Mouse (Mus musculus) midbrain, embryonic 11.5 days (tissue): Measurements from ENCODE around the gene Gas7. TPM values are rescaled to one million over a fixed set of nuclear protein-coding genes. Genes with fewer than 3 reads are reported as not detected.

Experiments
- ATAC-seq: fragments of 200-750 bp; cut with Nextera tagmentation; 2 replicates; pipeline ENCODE4 v1.8.0; 2017; ENCODE audit warnings: moderate TSS enrichment, moderate library complexity; ENCODE audit not compliant: low FRiP score
- DNase-seq: peaks from one replicate; pipeline ENCODE4 v3.0.0; 2015; ENCODE audit warnings: low spot score; ENCODE audit errors: missing footprints
- H3K27ac ChIP-seq: fragments of 300-500 bp; sonication (generic); 2 replicates; pipeline ENCODE4 v1.5.1; 2014; ENCODE audit warnings: low read depth, low read length
- H3K27me3 ChIP-seq: fragments of 300-500 bp; sonication (generic); 2 replicates; pipeline ENCODE4 v1.6.1; 2014; ENCODE audit warnings: mild to moderate bottlenecking, low read length, moderate library complexity, mixed read lengths; ENCODE audit not compliant: control insufficient read depth, insufficient read depth
- H3K36me3 ChIP-seq: fragments of 300-500 bp; sonication (generic); 2 replicates; pipeline ENCODE4 v1.6.1; 2014; ENCODE audit warnings: mild to moderate bottlenecking, low read length, moderate library complexity, mixed read lengths; ENCODE audit not compliant: control insufficient read depth, insufficient read depth
- H3K4me1 ChIP-seq: fragments of 300-500 bp; sonication (generic); 2 replicates; pipeline ENCODE4 v1.6.1; 2014; ENCODE audit warnings: low read length; ENCODE audit not compliant: control insufficient read depth, insufficient read depth
- H3K4me2 ChIP-seq: fragments of 300-500 bp; sonication (generic); 2 replicates; pipeline ENCODE4 v1.6.1; 2014; ENCODE audit warnings: mild to moderate bottlenecking, moderate library complexity
- H3K4me3 ChIP-seq: fragments of 300-500 bp; sonication (generic); 2 replicates; pipeline ENCODE4 v1.5.1; 2014; ENCODE audit warnings: low read depth, low read length
- H3K9ac ChIP-seq: fragments of 300-500 bp; sonication (generic); 2 replicates; pipeline ENCODE4 v1.6.1; 2014; ENCODE audit warnings: low read length
- H3K9me3 ChIP-seq: fragments of 300-500 bp; sonication (generic); 2 replicates; pipeline ENCODE4 v1.6.1; 2016; ENCODE audit warnings: low read length; ENCODE audit not compliant: control insufficient read depth
- WGBS: fragments of 180-500 bp; shearing (Covaris S2); extraction: QIAGEN DNeasy Blood & Tissue Kit; methylation state at CpG from one replicate; pipeline ENCODE4 v1.1.7; 2014; 5-methylcytosine and 5-hydroxymethylcytosine counted together
- polyA plus RNA-seq: library from polyadenylated mRNA; unstranded; fragments of >200 nt; fragmentation: Nextera tagmentation; extraction: Ambion mirVana; gene quantifications from 2 replicates; pipeline ENCODE4 v1.2.1, GENCODE M21; 2014

The Gas7 gene
- polyA plus RNA-seq, 1 experiment from 2014 or later: 2.8 TPM

DNA sequence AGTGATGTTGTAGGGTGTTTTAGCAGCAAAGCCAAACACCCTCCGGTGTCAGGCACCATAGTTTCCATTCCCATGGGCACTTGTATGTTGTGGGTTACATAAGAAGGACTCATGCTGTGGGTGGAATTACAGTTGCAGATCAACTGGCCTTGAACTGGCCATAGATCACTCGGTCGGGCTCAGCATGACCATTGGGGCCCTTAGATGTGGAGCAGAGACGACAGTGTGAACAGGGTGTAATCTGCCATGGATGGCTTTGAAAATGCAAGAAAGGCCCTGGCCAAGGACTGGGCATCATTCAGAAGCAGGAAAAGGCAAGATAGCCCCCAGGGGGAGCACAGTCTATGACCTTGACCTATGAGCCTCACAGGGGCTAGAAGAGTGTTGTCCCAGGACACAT, 112.8 kb downstream of the Gas7 start:
- H3K9ac ChIP-seq: no peak overlapping the region
- no peak for DNase-seq
- ATAC-seq: no peak
- H3K4me2 ChIP-seq: no peak overlapping the region
- H3K4me3 ChIP-seq: no peak overlapping the region
- no peaks in the 10 kb centered on the region for H3K36me3 ChIP-seq
- 89% methylated on average over 4 of the region's 4 CpGs for WGBS
- H3K27ac ChIP-seq: no peak overlapping the region
- H3K27me3 ChIP-seq: no peaks in the 10 kb centered on the region
- H3K4me1 ChIP-seq: peaks cover 10% of the 10 kb centered on the region; the same call in 1 of the 2 replicates
- H3K9me3 ChIP-seq: no peaks in the 10 kb centered on the region

DNA sequence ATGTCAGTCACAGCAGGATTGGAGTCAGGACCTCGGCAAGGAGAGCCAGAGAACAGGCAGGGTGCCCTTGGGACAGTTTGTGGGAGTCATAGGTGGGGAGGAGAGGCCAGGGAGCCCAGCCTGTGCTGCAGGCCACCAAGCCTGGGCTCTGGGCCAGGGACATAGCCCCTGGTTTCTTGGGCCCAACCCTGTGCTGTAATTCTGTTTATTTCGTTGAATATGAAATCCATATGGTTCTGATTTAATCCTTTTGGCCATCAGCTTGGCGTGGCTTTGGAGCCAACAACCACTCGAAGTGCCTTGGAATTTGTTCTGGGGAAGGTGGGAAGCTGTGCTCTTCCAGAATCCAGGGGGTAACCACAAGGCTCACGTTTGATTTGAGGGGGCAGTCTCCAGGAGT, 113.6 kb downstream of the Gas7 start:
- H3K27me3 ChIP-seq: no peaks in the 10 kb centered on the region
- H3K4me2 ChIP-seq: no peak overlapping the region
- ATAC-seq (no peak), DNase-seq (no peak)
- peaks cover 10% of the 10 kb centered on the region; the same call in 1 of the 2 replicates for H3K4me1 ChIP-seq
- H3K9me3 ChIP-seq: no peaks in the 10 kb centered on the region
- 81% methylated on average over 5 of the region's 5 CpGs for WGBS
- no peaks in the 10 kb centered on the region for H3K36me3 ChIP-seq
- H3K4me3 ChIP-seq: no peak overlapping the region
- H3K9ac ChIP-seq: no peak overlapping the region
- no peak overlapping the region for H3K27ac ChIP-seq

DNA sequence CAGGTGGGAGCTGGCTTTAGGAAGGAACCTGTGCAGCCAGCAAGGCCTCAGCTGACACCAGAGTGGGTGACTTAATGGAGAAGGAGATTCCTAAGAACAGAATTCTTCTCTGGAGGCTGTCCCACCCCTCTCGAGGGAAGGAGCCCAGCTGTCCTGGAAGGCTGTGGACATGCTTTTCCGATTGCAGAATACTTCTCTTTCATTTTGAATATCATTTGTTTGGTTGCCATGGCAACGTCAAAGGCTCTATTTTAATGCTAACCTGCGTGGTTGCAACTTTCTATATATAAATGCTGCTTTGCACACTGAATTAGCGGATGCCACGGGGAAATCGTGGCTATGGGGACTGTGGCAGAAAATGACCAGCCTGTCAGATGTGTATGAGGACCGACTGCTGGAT, 115.7 kb downstream of the Gas7 start:
- 45% methylated on average over 8 of the region's 8 CpGs for WGBS
- H3K27me3 ChIP-seq: no peaks in the 10 kb centered on the region

DNA sequence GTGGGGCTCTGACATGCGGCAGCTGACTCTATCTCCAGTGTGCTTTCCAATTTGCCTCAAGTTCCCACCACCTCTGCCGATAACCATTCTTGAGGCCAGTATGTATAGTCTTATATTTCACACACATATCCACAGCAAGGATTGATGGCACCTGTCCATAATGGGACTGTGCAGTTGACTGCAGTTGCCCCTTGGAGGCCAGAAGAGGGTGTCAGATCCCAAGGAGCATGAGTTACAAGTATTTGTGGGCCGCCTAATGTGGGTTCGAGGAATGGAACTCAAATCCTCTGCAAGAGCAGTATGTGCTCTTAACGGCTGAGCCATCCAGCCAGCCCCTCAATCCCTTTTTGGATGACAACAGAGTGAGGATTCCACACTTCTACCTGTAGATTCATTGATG, 119.1 kb downstream of the Gas7 start:
- no peak overlapping the region for H3K4me3 ChIP-seq
- no peaks in the 10 kb centered on the region for H3K9me3 ChIP-seq
- peaks cover 10% of the 10 kb centered on the region; the same call in 1 of the 2 replicates for H3K4me1 ChIP-seq
- H3K27me3 ChIP-seq: no peaks in the 10 kb centered on the region
- 86% methylated on average over 5 of the region's 5 CpGs for WGBS
- DNase-seq (no peak), ATAC-seq (no peak)
- no peak overlapping the region for H3K27ac ChIP-seq
- no peak overlapping the region for H3K9ac ChIP-seq
- no peaks in the 10 kb centered on the region for H3K36me3 ChIP-seq
- no peak overlapping the region for H3K4me2 ChIP-seq

More for the DNA sequence above, 115.7 kb downstream of the Gas7 start:
- ATAC-seq (no peak), DNase-seq (no peak)
- Histone ChIP-seq H3K27ac (no peak overlapping the region), H3K4me3 (no peak overlapping the region), H3K4me2 (no peak overlapping the region), H3K36me3 (no peaks in the 10 kb centered on the region), H3K4me1 (peaks cover 10% of the 10 kb centered on the region; the same call in 1 of the 2 replicates), H3K9ac (no peak overlapping the region), H3K9me3 (no peaks in the 10 kb centered on the region)

DNA sequence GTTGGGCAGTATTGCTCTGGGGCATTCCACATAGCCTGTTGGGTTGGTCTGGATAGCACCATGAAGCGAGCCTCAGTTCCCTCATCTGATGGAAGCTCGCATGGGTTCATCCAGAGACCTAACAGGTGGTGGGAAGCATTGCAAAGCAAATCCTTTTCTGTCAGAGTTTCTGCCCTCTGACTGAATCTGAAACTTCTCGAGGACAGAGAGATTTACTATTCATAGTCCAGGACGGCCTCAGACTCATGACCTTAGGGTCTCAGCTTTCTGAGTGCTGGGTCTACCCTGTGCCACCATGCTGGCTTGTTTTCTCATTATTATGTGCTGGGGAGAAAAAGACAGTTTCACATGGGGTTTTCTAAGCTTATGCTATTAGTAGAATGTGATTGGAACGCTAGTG, 122.2 kb downstream of the Gas7 start:
- no peaks in the 10 kb centered on the region for H3K27me3 ChIP-seq
- H3K4me1 ChIP-seq: no peaks in the 10 kb centered on the region
- H3K4me2 ChIP-seq: no peak overlapping the region
- no peaks in the 10 kb centered on the region for H3K36me3 ChIP-seq
- no peak overlapping the region for H3K27ac ChIP-seq
- H3K9me3 ChIP-seq: no peaks in the 10 kb centered on the region
- H3K9ac ChIP-seq: no peak overlapping the region
- WGBS: 77% methylated on average over 5 of the region's 5 CpGs
- no peak for ATAC-seq
- no peak for DNase-seq
- no peak overlapping the region for H3K4me3 ChIP-seq

DNA sequence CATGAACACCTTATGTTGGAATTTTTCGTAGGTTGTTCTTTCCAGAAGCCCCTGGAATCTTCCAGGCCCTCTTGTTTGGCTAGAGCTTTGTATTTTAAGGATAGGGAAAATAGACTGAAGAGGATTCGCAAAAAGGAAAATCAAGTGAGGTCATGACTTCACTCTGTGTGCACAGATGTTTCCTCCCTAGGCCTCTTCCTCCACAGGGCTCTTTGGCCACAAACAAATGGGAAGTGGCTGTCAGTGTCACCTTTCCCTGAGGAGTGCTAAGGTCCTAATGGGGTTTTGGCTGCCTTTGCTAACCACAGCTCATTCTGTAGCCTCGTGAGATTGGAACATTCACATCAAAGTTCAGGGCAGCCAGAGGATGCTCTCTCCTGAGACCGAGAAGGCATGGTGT, 122.8 kb downstream of the Gas7 start:
- DNase-seq (no peak), ATAC-seq (no peak)
- H3K9me3 ChIP-seq: no peaks in the 10 kb centered on the region
- no peak overlapping the region for H3K9ac ChIP-seq
- H3K4me2 ChIP-seq: no peak overlapping the region
- no peaks in the 10 kb centered on the region for H3K4me1 ChIP-seq
- WGBS: 76% methylated on average over 4 of the region's 4 CpGs
- no peaks in the 10 kb centered on the region for H3K36me3 ChIP-seq
- H3K4me3 ChIP-seq: no peak overlapping the region
- no peak overlapping the region for H3K27ac ChIP-seq
- no peaks in the 10 kb centered on the region for H3K27me3 ChIP-seq

DNA sequence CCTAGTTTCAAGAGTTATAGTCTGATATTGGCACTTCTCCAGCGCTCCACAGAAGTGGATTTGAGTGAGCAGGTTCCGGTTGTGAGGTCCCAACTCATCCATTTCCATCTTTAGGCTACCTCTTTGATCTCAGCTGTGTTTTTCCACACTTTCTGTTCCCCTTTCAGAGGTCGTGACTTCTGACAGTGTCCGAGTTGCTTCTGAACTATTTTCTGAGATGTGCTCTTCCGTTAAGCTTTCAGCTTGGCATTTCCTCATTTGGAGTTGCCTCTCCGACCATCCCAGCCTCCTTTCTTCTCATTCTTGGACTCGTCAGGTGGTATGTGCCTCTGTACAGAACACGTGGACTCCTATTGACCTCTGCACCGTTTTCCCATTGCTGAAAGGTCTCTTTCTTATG, 123.9 kb downstream of the Gas7 start:
- ATAC-seq (no peak), DNase-seq (no peak)
- 77% methylated on average over 9 of the region's 9 CpGs for WGBS
- Histone ChIP-seq H3K9ac (no peak overlapping the region), H3K4me1 (no peaks in the 10 kb centered on the region), H3K27me3 (no peaks in the 10 kb centered on the region), H3K9me3 (no peaks in the 10 kb centered on the region), H3K4me3 (no peak overlapping the region), H3K27ac (no peak overlapping the region), H3K36me3 (no peaks in the 10 kb centered on the region), H3K4me2 (no peak overlapping the region)

DNA sequence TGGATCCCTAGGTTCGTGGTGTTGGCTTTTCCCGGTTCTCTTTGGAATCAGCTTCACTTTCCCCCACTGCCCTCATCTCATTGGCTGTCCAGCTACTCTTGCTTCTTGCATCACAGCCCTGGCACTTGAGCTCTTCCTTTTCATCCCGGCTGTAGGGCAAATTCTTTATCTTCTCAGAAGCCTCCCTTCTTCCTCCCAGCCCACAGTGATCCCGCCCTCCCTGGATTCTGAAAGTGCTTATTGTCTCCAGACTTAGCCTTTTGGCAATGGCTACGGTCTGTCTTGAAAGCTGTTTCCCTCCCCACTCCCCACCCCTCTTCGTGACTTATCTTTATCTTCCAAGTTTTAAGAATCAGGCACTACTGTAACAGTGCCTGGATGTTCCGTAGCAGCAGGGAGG, 126.3 kb downstream of the Gas7 start:
- no peaks in the 10 kb centered on the region for H3K36me3 ChIP-seq
- H3K27ac ChIP-seq: no peak overlapping the region
- H3K9ac ChIP-seq: no peak overlapping the region
- no peak overlapping the region for H3K4me2 ChIP-seq
- H3K9me3 ChIP-seq: no peaks in the 10 kb centered on the region
- H3K27me3 ChIP-seq: no peaks in the 10 kb centered on the region
- H3K4me3 ChIP-seq: no peak overlapping the region
- no peaks in the 10 kb centered on the region for H3K4me1 ChIP-seq
- no peak for DNase-seq
- 60% methylated on average over 7 of the region's 7 CpGs for WGBS
- no peak for ATAC-seq

DNA sequence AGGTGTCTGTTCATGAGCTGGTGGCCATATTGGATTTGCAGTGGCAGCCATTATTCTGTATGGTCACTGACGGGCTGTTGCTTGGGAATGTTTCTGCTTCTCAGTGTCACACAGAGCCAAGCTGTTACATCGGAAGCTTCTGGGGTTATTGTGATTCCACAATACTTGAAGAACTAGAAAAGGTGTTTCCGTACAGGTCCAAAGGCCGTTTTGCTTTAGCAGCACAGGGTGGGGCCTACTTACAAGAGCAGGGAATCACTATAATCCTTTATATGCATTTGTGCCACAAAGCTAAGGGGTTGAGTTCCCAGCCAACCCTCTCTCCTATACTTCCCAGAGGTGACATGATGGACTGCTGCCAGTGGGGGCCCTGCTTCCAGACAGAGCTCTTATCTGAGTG, 127.3 kb downstream of the Gas7 start:
- H3K4me1 ChIP-seq: no peaks in the 10 kb centered on the region
- H3K9me3 ChIP-seq: no peaks in the 10 kb centered on the region
- H3K27me3 ChIP-seq: no peaks in the 10 kb centered on the region
- 93% methylated on average over 4 of the region's 4 CpGs for WGBS
- ATAC-seq (no peak), DNase-seq (no peak)
- H3K9ac ChIP-seq: no peak overlapping the region
- H3K4me3 ChIP-seq: no peak overlapping the region
- no peak overlapping the region for H3K4me2 ChIP-seq
- no peak overlapping the region for H3K27ac ChIP-seq
- no peaks in the 10 kb centered on the region for H3K36me3 ChIP-seq

DNA sequence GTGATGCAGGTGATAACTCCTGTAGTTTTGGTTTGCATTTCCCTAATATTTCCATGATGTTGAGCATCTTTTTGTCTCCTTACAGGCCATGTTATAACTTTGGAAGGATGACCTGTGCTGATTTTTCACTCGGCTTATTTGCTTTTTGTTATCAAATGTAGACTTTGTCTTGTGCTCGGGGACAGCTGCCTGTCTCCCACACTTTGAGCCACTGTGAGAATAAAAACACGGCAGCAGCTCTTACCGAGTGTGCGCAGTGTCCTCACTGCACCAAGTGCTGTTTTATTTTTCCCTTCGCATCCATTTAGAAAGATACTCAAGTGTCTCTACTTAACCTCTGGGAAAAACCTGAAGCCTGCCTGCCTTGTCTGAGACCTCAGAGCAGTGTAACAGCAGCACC, 129.8 kb downstream of the Gas7 start:
- 86% methylated on average over 6 of the region's 6 CpGs for WGBS
- no peaks in the 10 kb centered on the region for H3K9me3 ChIP-seq
- no peaks in the 10 kb centered on the region for H3K27me3 ChIP-seq
- DNase-seq (no peak), ATAC-seq (no peak)
- H3K27ac ChIP-seq: no peak overlapping the region
- H3K4me3 ChIP-seq: no peak overlapping the region
- no peaks in the 10 kb centered on the region for H3K4me1 ChIP-seq
- no peaks in the 10 kb centered on the region for H3K36me3 ChIP-seq
- H3K4me2 ChIP-seq: no peak overlapping the region
- H3K9ac ChIP-seq: no peak overlapping the region
